Mouse (Mus musculus) left cerebral cortex, postnatal 25 days (tissue): ENCODE data around the gene Blnk. TPM values are rescaled to one million over a fixed set of nuclear protein-coding genes. Genes with fewer than 3 reads are reported as not detected.

Experiments used
- DNase-seq, 2 experiments: peaks; one replicate each; pipeline ENCODE4 v3.0.0; 2022; ENCODE audit warnings: low spot score in 2 of 2, mixed read lengths in 1 of 2
- intact Hi-C: fragments of 180-260 bp; cut with DNase I; formaldehyde crosslinking; loops from one replicate; pipeline ENCODE4 v1.15.1; 2025
- total RNA-seq, 2 experiments: library from RNA; stranded (reverse); gene quantifications; 2 replicates each; pipeline ENCODE4 v1.2.3; 2021

Gene Blnk
- total RNA-seq, result 10 to 100 TPM in 1 of 2 experiments, 1 to 10 TPM in 1; 7.6 to 10.8 TPM

DNA sequence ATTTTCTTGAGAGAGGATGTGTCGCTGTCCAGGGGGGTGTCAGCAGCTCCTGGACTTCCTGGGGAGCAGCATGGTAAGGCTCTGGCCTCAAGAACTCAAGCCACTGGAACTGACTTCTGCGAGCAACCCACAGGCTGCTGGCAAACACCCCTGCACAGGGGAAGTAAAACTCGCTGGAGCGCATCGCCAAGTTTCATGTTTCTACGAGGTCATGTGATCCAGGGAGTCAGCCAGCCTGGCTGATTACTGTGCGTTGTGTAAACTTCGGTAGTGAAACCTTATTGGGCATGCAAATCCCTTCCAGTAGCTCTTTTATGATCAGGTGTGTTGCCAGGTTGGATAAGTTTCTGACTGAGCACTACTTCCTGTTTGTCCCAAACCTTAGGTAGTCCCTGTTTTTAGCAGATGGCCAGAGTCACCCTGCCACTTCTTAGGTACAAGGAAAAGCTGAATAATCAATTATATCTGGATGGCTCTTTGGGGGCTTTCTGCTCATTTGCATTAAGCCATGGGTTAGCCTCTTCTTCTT lies at the start of gene Blnk:
TSS of gene Blnk (minus strand) at position 479 of the 529 bp plus-strand sequence.
- peak; percentile 55 to 82 for DNase-seq
- intact Hi-C loops, result no loop called here

DNA sequence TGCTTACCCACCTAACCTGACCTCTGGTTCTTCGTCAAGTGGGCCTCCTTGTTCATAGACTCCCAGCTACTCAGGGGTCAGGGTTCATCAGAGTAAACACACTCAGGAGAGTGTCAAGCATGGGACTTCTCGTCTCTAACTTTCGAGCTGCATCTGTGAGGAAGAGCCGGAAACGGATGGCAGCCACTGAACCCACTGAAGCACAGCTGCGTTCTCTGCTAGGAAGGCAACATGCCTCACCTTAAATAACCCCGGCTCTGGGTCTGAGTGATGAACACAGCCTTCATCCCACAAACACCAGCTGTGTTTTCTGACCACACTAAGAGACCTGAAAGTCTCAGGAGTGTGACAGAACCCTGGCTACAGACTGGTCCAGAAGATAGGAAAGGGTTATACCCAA lies 44.8 kb upstream of the Blnk start:
- DNase-seq, result no peak
- intact Hi-C loops, result no loop called here

DNA sequence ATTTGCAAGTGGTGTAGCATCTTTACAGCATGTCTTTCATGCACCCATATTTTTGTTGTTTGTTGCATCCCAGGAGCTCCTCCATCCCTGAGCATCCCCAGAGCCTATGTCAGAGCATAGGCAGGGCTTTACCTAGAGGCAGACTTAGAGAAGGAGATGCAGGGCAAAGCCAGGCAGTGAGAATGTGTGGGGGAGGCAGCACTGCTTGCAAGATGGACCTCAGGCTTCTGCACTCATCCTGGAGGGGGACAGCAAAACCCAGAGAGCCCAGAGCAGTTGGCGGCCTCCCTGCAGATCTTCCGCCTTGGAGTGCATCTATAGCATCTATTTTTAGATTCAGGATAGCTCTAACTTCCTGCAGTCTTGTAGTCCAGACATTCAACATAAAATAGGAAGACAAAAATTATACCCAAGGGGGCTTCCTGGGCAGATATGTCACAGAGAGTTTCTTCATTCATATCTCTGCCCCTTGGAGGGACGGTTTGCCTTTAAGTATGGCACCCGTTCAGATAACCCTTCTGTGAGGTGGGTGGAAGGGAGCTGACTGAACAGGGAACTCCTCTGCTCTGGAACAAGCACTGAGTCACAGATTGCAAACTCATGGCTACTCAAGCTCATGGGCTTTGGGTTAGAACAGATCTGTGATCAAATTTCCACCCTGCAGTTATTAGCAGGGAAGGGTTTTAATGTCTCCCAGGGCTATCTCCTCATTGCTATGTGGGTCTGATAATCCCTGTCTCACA lies 41.6 kb upstream of the Blnk start:
- intact Hi-C loops, result no loop called here
- DNase-seq, result peak in 1 of 2 experiments; percentile 37

DNA sequence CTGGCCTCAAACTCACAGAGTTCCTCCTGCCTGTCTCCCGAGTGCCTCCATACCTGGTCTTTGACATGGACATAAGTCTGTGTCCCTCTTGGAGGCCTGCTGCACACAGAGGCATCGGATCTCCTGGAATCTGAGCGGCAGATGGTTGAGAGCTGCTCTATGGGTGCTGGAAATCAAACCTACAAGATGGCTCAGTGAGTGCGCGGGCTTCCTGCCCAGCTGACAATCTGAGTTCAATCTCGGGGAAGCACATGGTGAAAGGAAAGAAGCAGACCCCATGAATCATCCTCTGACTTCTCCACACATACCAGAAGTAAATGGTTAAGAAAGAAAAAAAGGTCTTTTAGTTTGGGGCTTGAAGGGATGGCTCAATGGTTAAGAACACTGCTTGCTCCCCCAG lies 37.5 kb upstream of the Blnk start:
- intact Hi-C loops, result no loop called here
- no peak for DNase-seq

DNA sequence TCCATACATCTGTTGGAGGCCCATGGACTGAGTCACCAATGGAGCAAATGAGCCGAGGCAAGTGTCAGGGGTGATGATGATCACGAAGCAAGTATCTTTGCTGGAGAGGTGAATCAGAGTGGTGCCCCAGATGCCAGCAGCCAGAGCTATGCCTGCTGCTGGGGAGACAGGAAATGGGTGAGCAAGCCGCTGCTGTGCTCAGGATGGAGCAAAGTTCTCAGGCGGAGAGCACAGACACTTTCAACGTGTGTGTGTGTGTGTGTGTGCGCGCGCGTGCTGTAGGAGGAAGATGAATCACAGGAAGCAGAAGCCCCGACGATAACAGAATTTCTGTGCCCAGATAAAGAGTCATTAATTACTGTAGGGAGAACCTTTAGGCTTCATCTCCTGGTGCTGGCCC lies 36.7 kb upstream of the Blnk start:
- intact Hi-C loops, result no loop called here

DNA sequence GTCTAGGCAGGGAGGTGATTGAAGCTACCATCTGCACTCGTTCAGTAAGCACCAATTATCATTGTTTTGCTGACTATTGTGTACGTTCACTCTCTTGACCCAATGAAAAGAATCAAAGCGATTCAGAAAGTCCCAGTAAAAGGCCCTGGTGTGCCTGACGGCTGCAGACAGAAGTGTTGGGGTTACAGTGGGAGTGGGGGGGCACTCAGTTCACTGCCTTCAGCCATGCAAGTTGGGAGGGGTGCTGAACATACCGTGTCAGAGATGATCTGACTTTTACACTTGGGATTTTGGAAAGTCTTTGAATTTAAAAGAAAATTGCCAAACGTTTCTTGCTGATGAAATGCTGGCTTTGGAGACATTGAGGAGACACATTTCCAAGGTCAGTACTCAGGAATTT lies 35.8 kb upstream of the Blnk start:
- DNase-seq, result no peak
- intact Hi-C loops, result no loop called here

More for the DNA sequence above, 36.7 kb upstream of the Blnk start:
- DNase-seq, result no peak

DNA sequence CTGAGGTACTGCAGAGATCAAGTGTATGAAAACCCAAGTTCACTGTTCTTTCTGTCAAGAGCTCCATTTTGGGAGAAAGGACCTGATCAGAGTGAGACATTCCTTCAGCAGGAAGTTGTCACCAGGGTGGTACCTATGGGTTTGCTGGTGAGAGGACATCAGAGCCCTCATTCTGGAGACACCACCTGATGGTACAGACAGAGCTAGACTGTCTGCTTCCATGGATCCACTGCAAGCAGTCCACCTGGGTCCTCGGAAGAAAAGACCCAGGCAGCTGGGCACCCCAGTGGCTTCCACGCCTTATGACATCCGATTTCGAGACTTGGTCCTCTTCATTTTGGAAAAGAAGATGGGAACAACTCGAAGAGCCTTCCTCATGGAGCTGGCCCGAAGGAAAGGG lies 34.9 kb upstream of the Blnk start, which contains the start of gene Dntt:
TSS of gene Dntt (plus strand) at position 57 of the 400 bp plus-strand sequence.
- no peak for DNase-seq
- intact Hi-C loops, result no loop called here

DNA sequence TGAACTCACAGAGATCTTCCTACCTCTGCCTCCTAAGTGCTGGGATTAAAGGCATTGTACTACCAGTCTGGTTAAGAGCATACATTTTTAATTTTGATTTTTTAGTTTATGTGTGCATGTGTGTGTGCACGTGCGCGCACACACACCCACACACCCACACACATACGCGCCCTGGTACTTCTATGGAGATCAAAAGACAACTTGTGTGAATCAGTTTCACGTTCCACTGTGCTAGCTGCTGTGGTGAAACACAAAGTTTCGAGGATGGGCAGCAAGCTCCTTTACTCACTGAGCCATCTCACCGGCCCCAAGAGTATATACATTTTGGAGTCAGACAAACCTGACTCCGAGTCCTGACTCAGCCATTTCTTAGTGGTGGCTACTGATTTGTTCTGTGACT lies 33.3 kb upstream of the Blnk start:
- intact Hi-C loops, result no loop called here
- DNase-seq, result no peak

DNA sequence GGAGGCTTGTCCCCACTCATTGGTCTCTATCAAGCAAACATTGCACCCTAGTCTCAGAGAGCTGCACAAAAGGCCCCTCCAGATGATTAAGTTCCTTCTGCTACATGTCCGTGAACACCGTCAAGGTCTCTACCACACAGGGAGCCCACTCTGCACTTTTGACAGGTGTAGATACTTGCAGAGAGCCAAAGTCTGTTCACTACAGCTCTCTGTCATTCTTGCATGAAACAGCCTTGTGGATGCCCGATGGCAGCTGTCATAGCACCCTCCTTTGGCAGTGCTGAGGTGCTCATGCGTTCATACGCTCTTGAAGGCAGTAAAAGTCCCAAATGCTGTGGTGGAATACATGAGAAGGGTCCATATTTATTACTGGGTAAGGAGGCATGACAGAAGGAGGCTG lies 32.7 kb upstream of the Blnk start:
- intact Hi-C loops, result no loop called here
- no peak for DNase-seq

DNA sequence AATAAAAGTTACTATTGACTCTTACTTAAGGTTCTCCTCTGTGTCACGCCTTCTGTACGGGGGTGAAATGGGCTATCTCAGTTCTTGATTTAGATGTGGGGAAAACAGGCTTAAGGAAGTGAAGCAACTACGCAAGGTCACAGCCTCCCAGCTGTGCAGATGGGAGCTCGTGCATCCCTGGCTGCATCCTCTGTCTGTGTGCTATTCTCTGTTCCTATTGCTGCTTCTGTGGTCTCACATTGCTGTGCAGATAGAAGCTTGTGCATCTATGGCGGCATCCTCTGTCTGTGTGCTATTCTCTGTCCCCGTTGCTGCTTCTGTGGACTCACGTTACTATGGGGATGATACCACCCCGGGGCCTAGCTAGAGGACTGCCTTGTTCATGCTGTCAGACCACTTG lies 32.2 kb upstream of the Blnk start:
- intact Hi-C loops, result no loop called here
- DNase-seq, result no peak

DNA sequence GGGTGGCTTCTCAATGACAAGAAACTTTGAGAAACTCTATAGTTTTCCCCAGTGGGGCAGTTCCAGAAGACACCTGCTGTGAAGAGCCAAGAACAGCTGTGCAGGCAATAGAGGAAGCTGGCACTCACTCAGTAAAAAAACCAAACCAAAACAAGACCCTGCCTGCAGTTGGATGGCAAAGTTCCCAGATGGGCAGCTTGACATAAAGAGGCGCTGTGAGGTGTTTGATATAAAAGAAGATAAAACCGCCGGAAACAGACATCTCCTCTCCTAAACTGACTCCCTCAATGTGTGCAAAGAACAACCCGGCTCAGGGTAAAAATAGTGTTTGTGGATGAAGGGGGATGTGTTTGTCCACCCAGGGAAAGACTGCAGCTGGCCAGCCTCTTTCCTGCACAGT lies 27.9 kb upstream of the Blnk start:
- intact Hi-C loops, result no loop called here
- peak in 1 of 2 experiments; percentile 63 for DNase-seq

DNA sequence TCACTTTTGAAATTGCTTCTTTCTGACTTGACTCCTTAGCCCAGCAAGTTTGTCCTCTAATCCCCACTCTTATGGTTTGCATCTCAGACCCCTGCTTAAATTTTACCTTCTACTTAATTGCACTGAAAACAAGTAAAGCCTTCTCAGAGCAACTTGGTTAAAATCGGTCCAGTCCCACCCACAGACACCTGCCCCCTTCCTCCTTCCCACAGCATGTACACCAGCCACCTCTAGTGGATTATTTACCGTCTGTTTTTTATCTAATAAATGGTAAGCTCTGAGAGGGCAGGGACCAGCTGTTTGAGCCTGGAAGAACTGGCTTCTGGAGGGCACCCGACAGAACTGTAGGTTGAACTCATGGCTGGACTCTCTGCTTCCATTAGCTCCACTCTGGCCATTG lies 26.2 kb upstream of the Blnk start:
- no peak for DNase-seq
- intact Hi-C loops, result no loop called here

DNA sequence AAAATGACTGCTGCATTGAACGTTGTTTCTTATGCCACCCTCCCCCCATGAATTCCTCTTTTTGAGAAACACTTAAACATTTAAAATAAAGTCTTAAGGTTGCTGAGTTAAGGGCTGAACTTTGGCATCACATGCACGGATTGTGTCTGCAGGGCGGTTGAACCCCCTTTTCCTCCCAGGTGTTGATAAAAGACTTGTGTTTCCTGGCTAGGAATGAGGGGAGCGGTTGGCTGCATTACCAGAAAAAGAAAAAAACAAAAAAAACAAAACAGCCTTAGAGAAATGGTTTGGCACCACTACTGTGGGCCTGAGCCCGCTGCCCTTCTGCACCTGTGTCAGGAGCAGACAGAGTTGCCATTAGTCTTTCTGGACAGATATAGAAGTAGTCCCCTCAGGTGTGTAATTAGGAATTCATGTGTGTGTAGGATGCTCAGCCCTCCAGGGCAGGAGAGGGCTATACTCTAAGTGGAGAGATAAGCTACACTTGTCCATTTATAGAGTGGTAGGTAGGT lies 24.9 kb upstream of the Blnk start:
- intact Hi-C loops, result loop anchor here (5.0 to 10.0 kb wide), 4 partner anchors 124 to 407 kb away; partner anchors contain the start of genes Ccnj, Entpd1, Tctn3 and Zfp518a
- no peak for DNase-seq

DNA sequence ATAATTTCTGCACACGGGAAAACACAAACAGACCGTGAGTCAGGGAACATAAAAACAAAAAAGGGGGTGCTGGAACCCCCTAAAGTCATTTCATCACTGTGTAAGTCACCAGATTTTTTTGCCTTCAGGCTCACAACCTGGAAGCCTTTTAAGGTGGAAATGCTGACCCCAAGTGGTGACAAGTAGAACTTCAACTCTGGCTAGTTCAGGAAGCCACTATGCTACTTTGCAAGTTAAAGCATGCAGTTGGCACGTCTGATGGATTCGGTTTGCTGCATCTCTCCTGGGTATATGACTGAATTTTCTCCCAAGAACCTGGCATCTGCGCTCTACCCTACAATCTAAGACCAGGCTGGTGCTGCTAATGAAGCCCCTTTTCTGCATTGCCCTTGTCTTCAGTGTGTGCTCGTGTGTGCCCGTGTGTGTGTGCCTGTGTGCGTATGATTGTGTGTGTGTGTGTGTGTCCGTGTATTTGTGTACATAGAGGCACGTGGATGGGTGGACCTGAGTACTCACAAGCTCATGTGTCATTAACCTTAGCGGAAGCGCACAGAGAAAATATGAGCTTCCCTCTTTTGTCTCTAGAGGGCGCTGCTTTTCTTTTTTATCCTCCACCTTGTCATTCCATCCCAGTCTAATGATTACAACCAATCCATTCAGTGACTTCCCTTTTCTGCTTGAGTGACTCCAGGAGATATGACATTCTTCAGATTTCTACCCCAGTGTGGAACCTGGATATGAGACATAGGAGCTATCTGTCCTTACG lies 21.8 kb upstream of the Blnk start:
- intact Hi-C loops, result loop anchor here (2.0 to 10.0 kb wide), 5 partner anchors 53 to 404 kb away; partner anchors contain the start of genes Ccnj, Entpd1, Tctn3 and Zfp518a
- DNase-seq, result peak; percentile 61 to 81

DNA sequence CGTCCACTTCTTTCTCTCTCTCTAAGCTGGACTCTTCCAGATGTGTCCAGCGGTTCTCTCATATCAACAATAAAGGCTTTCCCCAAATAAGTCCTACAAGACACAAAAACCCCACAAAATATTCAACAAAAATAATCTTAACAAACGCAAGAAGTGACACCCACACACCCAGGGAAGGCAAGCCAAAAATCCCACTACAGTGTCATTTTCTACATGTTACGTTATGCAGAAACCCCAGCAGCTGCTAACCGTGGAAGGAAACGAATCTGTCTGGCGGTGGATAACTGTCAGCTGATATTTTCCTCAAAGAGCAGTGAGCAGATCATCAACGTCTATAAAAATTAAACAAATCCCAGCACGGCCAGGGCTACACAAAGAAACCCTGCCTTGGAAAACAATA lies 19.7 kb upstream of the Blnk start:
- peak in 1 of 2 experiments; percentile 75 for DNase-seq
- intact Hi-C loops, result loop anchor here (10.0 kb wide), 2 partner anchors 119 to 179 kb away; partner anchors contain the start of genes Ccnj and Zfp518a

DNA sequence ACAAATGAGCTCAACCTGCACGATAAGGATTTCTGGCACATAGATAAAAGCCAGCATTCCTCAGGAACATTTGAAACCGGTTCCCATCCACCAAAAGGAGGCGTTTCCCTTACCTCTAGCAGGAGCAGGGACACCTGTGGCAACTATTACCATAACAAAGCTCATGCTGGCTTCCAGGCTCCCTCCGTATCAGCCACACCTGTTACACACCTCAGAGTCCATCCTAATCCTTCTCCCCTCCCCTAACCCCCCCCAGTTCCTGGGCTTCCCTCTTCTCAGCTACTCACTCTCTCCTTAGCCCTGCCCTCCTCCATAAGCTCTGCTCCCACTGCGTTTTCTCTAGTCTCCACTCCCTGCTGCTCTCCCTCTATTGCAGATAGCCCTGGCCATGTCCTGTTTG lies 19.3 kb upstream of the Blnk start:
- intact Hi-C loops, result loop anchor here (10.0 kb wide), 2 partner anchors 119 to 179 kb away; partner anchors contain the start of genes Ccnj and Zfp518a

DNA sequence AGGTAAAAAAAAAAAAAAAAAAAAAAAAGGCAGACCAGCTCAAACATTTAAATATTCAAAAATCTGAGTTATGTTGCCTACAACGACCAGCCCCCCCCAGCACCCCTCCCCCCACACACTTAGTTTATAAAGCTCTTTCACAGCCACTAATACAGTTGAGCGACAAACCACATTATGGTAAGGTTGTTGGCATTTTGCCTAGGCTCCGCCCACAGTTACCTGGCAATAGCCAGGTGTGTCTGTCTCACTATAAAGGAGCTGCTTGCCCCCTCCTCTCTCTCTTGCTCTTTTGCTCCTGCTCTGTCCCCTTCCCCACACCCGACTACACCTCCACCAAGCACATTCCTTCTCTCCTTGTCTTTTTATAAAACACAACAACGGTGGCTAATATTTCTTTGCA lies 17.3 kb upstream of the Blnk start:
- intact Hi-C loops, result loop anchor here (10.0 kb wide), 2 partner anchors 117 to 177 kb away; partner anchors contain the start of genes Ccnj and Zfp518a
- no peak for DNase-seq

More for the DNA sequence above, 19.3 kb upstream of the Blnk start:
- DNase-seq, result no peak

DNA sequence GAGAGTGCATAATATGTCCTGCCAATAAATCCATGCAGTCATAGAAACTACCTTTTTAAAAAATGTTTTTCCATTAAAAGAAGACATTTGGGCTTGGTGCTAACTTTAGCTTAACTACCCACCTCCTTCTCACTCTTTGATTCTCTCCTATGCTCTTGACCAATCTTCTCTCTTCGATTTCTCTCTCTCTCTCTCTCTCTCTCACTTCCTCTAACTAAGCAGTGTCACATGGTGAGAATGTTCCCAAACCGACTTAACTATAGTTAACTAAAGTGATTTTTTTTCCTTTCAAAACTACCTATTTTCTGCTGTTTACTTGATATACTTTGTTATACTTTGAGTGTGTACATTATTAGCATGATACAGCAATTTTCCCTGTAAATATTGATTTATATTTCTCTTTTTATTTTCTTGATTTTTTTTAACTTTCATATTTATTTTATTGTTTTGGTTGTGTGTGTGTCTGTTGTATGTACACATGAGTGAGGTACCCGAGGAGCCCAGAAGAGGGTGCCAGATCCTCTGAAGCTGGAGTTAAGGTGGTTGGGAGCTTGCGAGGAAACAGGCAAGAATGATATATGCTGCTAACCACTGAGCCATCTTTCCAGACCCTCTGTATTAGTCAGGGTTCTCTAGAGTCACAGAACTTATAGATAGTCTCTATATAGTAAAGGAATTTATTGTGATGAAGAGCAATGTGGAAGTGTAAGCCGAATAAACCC lies 14.5 kb upstream of the Blnk start:
- DNase-seq, result no peak
- intact Hi-C loops, result no loop called here

DNA sequence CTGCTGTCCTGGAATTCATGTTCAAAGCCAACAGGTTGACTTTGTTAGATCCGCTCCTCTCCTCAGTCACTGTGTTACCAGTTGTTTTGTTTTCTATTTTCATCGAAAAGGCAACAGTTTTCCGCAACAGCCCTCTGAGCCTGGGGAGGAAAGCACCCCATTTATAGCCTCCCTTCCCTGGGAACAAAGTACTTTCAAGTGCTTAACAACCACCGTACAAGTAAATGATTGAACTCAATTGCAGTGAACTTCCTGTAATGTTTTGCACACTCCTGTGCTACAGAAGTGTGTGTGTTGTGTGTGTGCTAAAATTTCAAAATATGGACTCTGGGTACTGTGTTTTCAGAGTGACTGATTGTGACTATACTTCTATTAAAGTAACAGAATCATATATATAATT lies 13.4 kb upstream of the Blnk start:
- DNase-seq, result no peak
- intact Hi-C loops, result no loop called here
